Mouse (Mus musculus): ENCODE results near the gene Nfkbil1.

- no peak for TF ChIP-seq CTCF (IDR thresholded peaks at IDR 0.05; ENCODE audit: extremely low read depth, insufficient read length, insufficient replicate concordance, low read depth, low read length)
- no peak for TF ChIP-seq POLR2A (IDR thresholded peaks at IDR 0.05; ENCODE audit: low read depth, low read length)
These were observed 15.2 kb downstream of the Nfkbil1 start, which contains the start of gene Gm16181 for GRCm38 (mm10) chr17:35220156-35220952.
